In the genomic region with DNA sequence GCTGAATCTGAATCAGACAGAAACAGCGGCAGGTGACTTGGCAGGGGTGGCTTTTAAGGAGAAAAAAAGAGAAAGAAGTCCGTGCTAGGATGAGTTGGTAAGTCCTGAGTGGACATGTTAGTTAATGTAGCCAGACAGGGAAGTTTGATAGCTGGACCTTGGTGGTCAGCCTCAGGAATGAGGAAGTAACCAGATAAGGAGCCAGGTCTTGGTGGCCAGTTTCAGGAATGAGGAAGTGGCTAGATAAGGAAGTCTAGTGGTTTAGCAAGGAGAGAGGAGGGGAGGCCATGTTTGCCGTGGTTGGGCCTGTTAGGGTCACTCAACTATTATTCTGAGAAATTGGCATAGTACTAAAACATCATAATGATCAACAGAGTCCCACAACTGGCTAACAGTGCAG, we compare ENCODE assay signal across 15 mouse cellular contexts. TPM values are rescaled to one million over a fixed set of nuclear protein-coding genes. Genes with fewer than 3 reads are reported as not detected.
DNase-seq lines count a peak whose midpoint lies in the region; ATAC-seq and TF ChIP-seq lines count a peak whose summit lies in the region.
"Had no signal": no experiment of that assay in that cellular context is flagged by ENCODE, and none has a peak within 500 bp of the region (broad histone marks: within the 10 kb centered on the region; RNA-seq: fewer than 3 reads in every experiment).

No protein-coding gene starts in this region.

- H3K9me3 ChIP-seq in liver, postnatal 0 days (ENCODE audit: low read length) = no peaks in the 10 kb centered on the region
- H3K9me3 ChIP-seq in intestine, embryonic 15.5 days = no peaks in the 10 kb centered on the region
- 0 out of 2 replicates have a peak, but pooled peaks cover 3% of the 10 kb centered on the region for H3K9me3 ChIP-seq in heart, embryonic 12.5 days (replicated peaks)

- no peaks in the 10 kb centered on the region for H3K36me3 ChIP-seq in liver, postnatal 0 days (replicated peaks; ENCODE audit: insufficient read depth, low read length)
- H3K36me3 ChIP-seq in intestine, embryonic 15.5 days = no peaks in the 10 kb centered on the region
- H3K36me3 ChIP-seq in heart, embryonic 12.5 days = no peaks in the 10 kb centered on the region

- peak; percentile 9 to 36 for DNase-seq in lung, adult 18-20 months
- DNase-seq in lung, postnatal 10 days = no peak
- no peak for DNase-seq in liver, postnatal 0 days
- DNase-seq in skeletal muscle tissue, adult 2 months (ENCODE audit: low read depth, low spot score) = peak; percentile 4
- no peak for DNase-seq in gastrocnemius, postnatal 4 days (ENCODE audit: low spot score in 2 of 2)
- DNase-seq: adrenal gland, adult 8-10 months; cerebellum, postnatal 10 days; kidney, adult 9 months; thymus, postnatal 25 days had no signal

- no peak for TF ChIP-seq EP300 in liver, postnatal 0 days (IDR thresholded peaks at IDR 0.05; ENCODE audit: low read depth)

- no peaks in the 10 kb centered on the region for H3K27me3 ChIP-seq in liver, postnatal 0 days (ENCODE audit: insufficient read depth, low read length)
- H3K27me3 ChIP-seq in intestine, embryonic 15.5 days (replicated peaks) = no peaks in the 10 kb centered on the region
- H3K27me3 ChIP-seq in heart, embryonic 12.5 days (replicated peaks) = no peaks in the 10 kb centered on the region

- no peak for TF ChIP-seq CTCF in bone marrow, adult 2 months (IDR thresholded peaks at IDR 0.05; ENCODE audit: control insufficient read depth, insufficient read depth, low read length)
- no peak for TF ChIP-seq CTCF in liver, postnatal 0 days (IDR thresholded peaks at IDR 0.05; ENCODE audit: low read depth)

- peaks cover 5% of the 10 kb centered on the region for H3K4me1 ChIP-seq in bone marrow, adult 2 months (ENCODE audit: control insufficient read depth, insufficient read depth, low read length)
- H3K4me1 ChIP-seq in liver, postnatal 0 days (ENCODE audit: insufficient read depth) = peaks cover 4% of the 10 kb centered on the region; the same call in 1 of the 2 replicates
- no peaks in the 10 kb centered on the region for H3K4me1 ChIP-seq in intestine, embryonic 15.5 days (replicated peaks)
- H3K4me1 ChIP-seq in heart, embryonic 12.5 days (replicated peaks) = no peaks in the 10 kb centered on the region

- no peak overlapping the region for H3K4me3 ChIP-seq in bone marrow, adult 2 months (replicated peaks; ENCODE audit: control insufficient read depth, low read depth, low read length)
- H3K4me3 ChIP-seq in liver, postnatal 0 days (ENCODE audit: low read depth, low read length) = no peak overlapping the region
- H3K4me3 ChIP-seq in intestine, embryonic 15.5 days (replicated peaks) = no peak overlapping the region
- no peak overlapping the region for H3K4me3 ChIP-seq in heart, embryonic 12.5 days
- H3K4me3 ChIP-seq: layer of hippocampus, adult 2 months had no signal

- ATAC-seq in liver, postnatal 0 days = 0 out of 2 replicates have a peak, but pooled peaks have one; percentile 36
- no peak for ATAC-seq in intestine, embryonic 15.5 days
- no peak for ATAC-seq in heart, embryonic 12.5 days (ENCODE audit: insufficient number of reproducible peaks, low FRiP score)
- ATAC-seq: forebrain, embryonic 16.5 days; hindbrain, embryonic 16.5 days had no signal

- no peak for TF ChIP-seq POLR2A in bone marrow, adult 2 months (IDR thresholded peaks at IDR 0.05; ENCODE audit: borderline replicate concordance, control insufficient read depth, low read depth, low read length)

- H3K4me2 ChIP-seq in liver, postnatal 0 days (ENCODE audit: low read depth, low read length) = no peak overlapping the region
- H3K4me2 ChIP-seq in intestine, embryonic 15.5 days (replicated peaks) = no peak overlapping the region
- no peak overlapping the region for H3K4me2 ChIP-seq in heart, embryonic 12.5 days

- no peak overlapping the region for H3K9ac ChIP-seq in liver, postnatal 0 days (replicated peaks)
- H3K9ac ChIP-seq in intestine, embryonic 15.5 days = no peak overlapping the region
- H3K9ac ChIP-seq in heart, embryonic 12.5 days = no peak overlapping the region

- 8% methylated on average over 3 of the region's 3 CpGs for WGBS in bone marrow, adult 2 months
- WGBS in liver, postnatal 0 days (ENCODE audit: insufficient replicate concordance) = 54% methylated on average over 3 of the region's 3 CpGs
- 83% methylated on average over 3 of the region's 3 CpGs for WGBS in intestine, embryonic 15.5 days
- WGBS in heart, embryonic 12.5 days = 59% methylated on average over 3 of the region's 3 CpGs

- peak overlapping the region; percentile 44; the same call in 1 of the 2 replicates for H3K27ac ChIP-seq in bone marrow, adult 2 months (ENCODE audit: control insufficient read depth, insufficient read depth, low read depth, low read length, poor library complexity)
- H3K27ac ChIP-seq in liver, postnatal 0 days (ENCODE audit: low read depth) = no peak overlapping the region
- H3K27ac ChIP-seq in intestine, embryonic 15.5 days = no peak overlapping the region
- H3K27ac ChIP-seq in heart, embryonic 12.5 days (ENCODE audit: poor library complexity, severe bottlenecking) = no peak overlapping the region
- H3K27ac ChIP-seq: layer of hippocampus, adult 2 months had no signal

RNA-seq across cellular contexts. Expression of a gene that starts 45.2 kb away (rescaled TPM):
- polyA plus RNA-seq in bone marrow, adult 2 months (2011; ENCODE audit: insufficient read depth, insufficient read length, low replicate concordance, missing spikeins) = 6.2 and 10.4 TPM in 2 replicates
- polyA plus RNA-seq in liver, postnatal 0 days (2015; fragmentation: Nextera tagmentation; extraction: Ambion mirVana) = 7.3 and 7.4 TPM in 2 replicates
- polyA plus RNA-seq in intestine, embryonic 15.5 days (2015; fragmentation: Nextera tagmentation; extraction: Ambion mirVana) = 18.9 TPM in 2 replicates
- 10 to 100 TPM in 1 of 2 experiments, 1 to 10 TPM in 1; 9.6 to 12.6 TPM for total RNA-seq in gastrocnemius, postnatal 4 days (2021)
- polyA plus RNA-seq in heart, embryonic 12.5 days (2016; fragmentation: Nextera tagmentation; extraction: Ambion mirVana) = 25.6 and 26.1 TPM in 2 replicates

RNA-seq across cellular contexts. Expression of a gene that starts 45.3 kb away (rescaled TPM):
- polyA plus RNA-seq in bone marrow, adult 2 months (2011; ENCODE audit: insufficient read depth, insufficient read length, low replicate concordance, missing spikeins) = 8.6 and 15.5 TPM in 2 replicates
- 7.6 and 9.6 TPM in 2 replicates for polyA plus RNA-seq in liver, postnatal 0 days (2015; fragmentation: Nextera tagmentation; extraction: Ambion mirVana)
- polyA plus RNA-seq in intestine, embryonic 15.5 days (2015; fragmentation: Nextera tagmentation; extraction: Ambion mirVana) = 16.6 and 18.5 TPM in 2 replicates
- total RNA-seq in gastrocnemius, postnatal 4 days (2021) = 10 to 100 TPM; 11.4 to 12.3 TPM
- polyA plus RNA-seq in heart, embryonic 12.5 days (2016; fragmentation: Nextera tagmentation; extraction: Ambion mirVana) = 31.4 and 31.6 TPM in 2 replicates

Comparison
In these comparisons a context has a peak if more than half of its experiments do, and no peak if none do; other contexts are left out.
1. DNase-seq: peak in lung, adult 18-20 months (2 of 2) and skeletal muscle tissue, adult 2 months (single experiment); none in lung, postnatal 10 days (single experiment), liver, postnatal 0 days (single experiment) and gastrocnemius, postnatal 4 days (0 of 2).